In genomic region chr1:136754286-136754685, GRCm38 (mm10) we compare ENCODE assay signal across 20 mouse cellular contexts.
DNase-seq lines count a peak whose midpoint lies in the region; ATAC-seq and TF ChIP-seq lines count a peak whose summit lies in the region.
"Had no signal": no experiment of that assay in that cellular context is flagged by ENCODE, and none has a peak within 500 bp of the region (broad histone marks: within the 10 kb centered on the region; RNA-seq: fewer than 3 reads in every experiment).

No protein-coding gene starts in this region.

- no peak for TF ChIP-seq CTCF in ES-Bruce4 (IDR thresholded peaks at IDR 0.05; ENCODE audit: low read depth, low read length)
- no peak for TF ChIP-seq CTCF in lung, adult 2 months (IDR thresholded peaks at IDR 0.05; ENCODE audit: insufficient read depth, low read length)

- ATAC-seq in forebrain, embryonic 13.5 days = no peak
- ATAC-seq: activated CD4-positive, CD25-positive, alpha-beta regulatory T cell, adult 4 months; forebrain, embryonic 14.5 days; forebrain, embryonic 16.5 days had no signal

- no peak overlapping the region for H3K4me2 ChIP-seq in forebrain, embryonic 13.5 days
- H3K4me2 ChIP-seq: embryonic facial prominence, embryonic 12.5 days had no signal

- no peaks in the 10 kb centered on the region for H3K27me3 ChIP-seq in ES-Bruce4 (ENCODE audit: control insufficient read depth, insufficient read depth, low read length, poor library complexity, severe bottlenecking)
- H3K27me3 ChIP-seq in forebrain, embryonic 13.5 days = no peaks in the 10 kb centered on the region
- H3K27me3 ChIP-seq: embryonic facial prominence, embryonic 12.5 days had no signal

- no peak for TF ChIP-seq EP300 in ES-Bruce4 (IDR thresholded peaks at IDR 0.05; ENCODE audit: insufficient read depth, low read depth, low read length)

- H3K4me3 ChIP-seq in ES-Bruce4 (ENCODE audit: low read depth, low read length) = peak overlapping the region; percentile 33
- peak overlapping the region in 1 of 2 experiments; percentile 27; a peak in 1 of 4 replicates for H3K4me3 ChIP-seq in ES-E14 (ENCODE audit: insufficient read depth in 1 of 2, low read depth in 1 of 2, low read length in 2 of 2, poor library complexity in 1 of 2, severe bottlenecking in 1 of 2)
- H3K4me3 ChIP-seq in forebrain, embryonic 13.5 days = no peak overlapping the region
- H3K4me3 ChIP-seq in lung, adult 2 months (replicated peaks; ENCODE audit: extremely low read depth, low read depth, low read length) = no peak overlapping the region
- H3K4me3 ChIP-seq: embryonic facial prominence, embryonic 10.5 days; embryonic facial prominence, embryonic 12.5 days had no signal

- in situ Hi-C loops in ES-E14 (cut with MboI; ENCODE audit: low sequenced_read_pairs in 2 of 2, unreplicated experiment in 2 of 2) = no loop called here

- H3K9me3 ChIP-seq in ES-Bruce4 (replicated peaks; ENCODE audit: control insufficient read depth, insufficient read depth, low read length, poor library complexity, severe bottlenecking) = no peaks in the 10 kb centered on the region
- no peaks in the 10 kb centered on the region for H3K9me3 ChIP-seq in ES-E14 (ENCODE audit: control insufficient read depth, insufficient read depth, low read depth, low read length)
- no peaks in the 10 kb centered on the region for H3K9me3 ChIP-seq in forebrain, embryonic 13.5 days (replicated peaks)
- H3K9me3 ChIP-seq: embryonic facial prominence, embryonic 10.5 days; embryonic facial prominence, embryonic 12.5 days had no signal

- H3K9ac ChIP-seq in ES-Bruce4 (ENCODE audit: low read depth, poor library complexity, severe bottlenecking) (no peak overlapping the region), ES-E14 (ENCODE audit: insufficient read depth, low read depth, low read length, poor library complexity, severe bottlenecking) (no peak overlapping the region)
- H3K9ac ChIP-seq in forebrain, embryonic 13.5 days = no peak overlapping the region
- H3K9ac ChIP-seq: embryonic facial prominence, embryonic 12.5 days had no signal

- H3K36me3 ChIP-seq in ES-Bruce4 (ENCODE audit: control insufficient read depth, insufficient read depth, low read length, poor library complexity, severe bottlenecking) = no peaks in the 10 kb centered on the region
- H3K36me3 ChIP-seq in ES-E14 (ENCODE audit: control insufficient read depth, insufficient read depth, low read length, poor library complexity, severe bottlenecking) = no peaks in the 10 kb centered on the region
- no peaks in the 10 kb centered on the region for H3K36me3 ChIP-seq in forebrain, embryonic 13.5 days (ENCODE audit: poor library complexity, severe bottlenecking)
- H3K36me3 ChIP-seq: embryonic facial prominence, embryonic 10.5 days; embryonic facial prominence, embryonic 12.5 days had no signal

- H3K4me1 ChIP-seq in ES-Bruce4 (ENCODE audit: control insufficient read depth, insufficient read depth, low read length) (no peaks in the 10 kb centered on the region), ES-E14 (ENCODE audit: control insufficient read depth in 2 of 2, insufficient read depth in 2 of 2, low read length in 2 of 2, poor library complexity in 1 of 2) (no peaks in the 10 kb centered on the region)
- no peaks in the 10 kb centered on the region for H3K4me1 ChIP-seq in forebrain, embryonic 13.5 days
- H3K4me1 ChIP-seq in lung, adult 2 months (ENCODE audit: control insufficient read depth, insufficient read depth, low read length) = no peaks in the 10 kb centered on the region
- H3K4me1 ChIP-seq: embryonic facial prominence, embryonic 12.5 days had no signal

- no peak overlapping the region for H3K27ac ChIP-seq in ES-Bruce4 (ENCODE audit: insufficient read depth, low read length)
- no peak overlapping the region for H3K27ac ChIP-seq in ES-E14 (ENCODE audit: insufficient read depth, low read depth, low read length, poor library complexity, severe bottlenecking)
- no peak overlapping the region for H3K27ac ChIP-seq in forebrain, embryonic 13.5 days
- H3K27ac ChIP-seq: embryonic facial prominence, embryonic 10.5 days; embryonic facial prominence, embryonic 12.5 days had no signal

- TF ChIP-seq POLR2A in ES-Bruce4 (IDR thresholded peaks at IDR 0.05; ENCODE audit: insufficient read depth, low read length) = no peak
- TF ChIP-seq POLR2A in lung, adult 2 months (IDR thresholded peaks at IDR 0.05; ENCODE audit: borderline replicate concordance, extremely low read depth, low read depth, low read length) = no peak

- DNase-seq in ES-E14 (ENCODE audit: low read depth, low spot score) (peak; percentile 58), WW6 (ENCODE audit: low read depth, low spot score) (peak; percentile 49)
- DNase-seq in thymus, adult 18-20 months = no peak
- DNase-seq in spleen, adult 12 weeks (ENCODE audit: low spot score) = no peak
- no peak for DNase-seq in lung, adult 2 months
- DNase-seq: adrenal gland, adult 8-10 months; adrenal gland, postnatal 14 days; adrenal gland, postnatal 36 days; cerebellum, adult 11-12 months; cerebellum, adult 2 months; cerebellum, adult 9-10 months; cerebellum, postnatal 10 days; cerebellum, postnatal 25 days had no signal

- WGBS in forebrain, embryonic 13.5 days = 92% methylated on average over 6 of the region's 6 CpGs
- WGBS in lung, adult 2 months = 96% methylated on average over 6 of the region's 6 CpGs

TF ChIP-seq in ES-E14, 5 proteins besides CTCF, POLR2A, EP300 and RAD21:
- TF ChIP-seq ZC3H11A (IDR thresholded peaks at IDR 0.05; ENCODE audit: borderline replicate concordance, low read depth, low read length) (no peak), ZNF384 (IDR thresholded peaks at IDR 0.05; ENCODE audit: low read depth, low read length) (no peak), CHD2 (IDR thresholded peaks at IDR 0.05; ENCODE audit: low read depth, low read length) (no peak), HCFC1 (IDR thresholded peaks at IDR 0.05; ENCODE audit: borderline replicate concordance, insufficient read depth, low read length) (no peak), MAFK (IDR thresholded peaks at IDR 0.05; ENCODE audit: insufficient read depth, low read depth, low read length) (no peak)

Comparison
In these comparisons a context has a peak if more than half of its experiments do, and no peak if none do; other contexts are left out.
1. DNase-seq: peak in ES-E14 (single experiment) and WW6 (single experiment); none in thymus, adult 18-20 months (0 of 2), spleen, adult 12 weeks (single experiment) and lung, adult 2 months (single experiment).